Mouse (Mus musculus) heart, adult 2 months (tissue): Measurements from ENCODE around the gene Ryr3. TPM values are rescaled to one million over a fixed set of nuclear protein-coding genes. Genes with fewer than 3 reads are reported as not detected.
A peak's percentile ranks its signal among the peaks of the same experiment; 100 is the strongest.

Experiments used
- DNase-seq, 2 experiments: peaks; one replicate each; pipeline ENCODE4 v3.0.0; 2021
- H3K27ac ChIP-seq: fragments of 200-600 bp; 2 replicates; pipeline ENCODE4 v1.8.1; 2022
- H3K27me3 ChIP-seq: fragments of 200-500 bp; 2 replicates; pipeline ENCODE4 v1.6.1; 2012; ENCODE audit warnings: mild to moderate bottlenecking, low read length, inconsistent platforms, mixed read lengths; ENCODE audit not compliant: control insufficient read depth, insufficient read depth
- H3K36me3 ChIP-seq: fragments of 200-500 bp; 2 replicates; pipeline ENCODE4 v1.6.1; 2012; ENCODE audit warnings: low read length, inconsistent platforms; ENCODE audit not compliant: control insufficient read depth, insufficient read depth
- H3K4me1 ChIP-seq: fragments of 200-500 bp; 2 replicates; pipeline ENCODE4 v1.6.1; 2011; ENCODE audit warnings: low read length; ENCODE audit not compliant: control insufficient read depth, insufficient read depth
- H3K4me3 ChIP-seq: fragments of 200-600 bp; 2 replicates; pipeline ENCODE4 v1.8.1; 2022
- H3K79me2 ChIP-seq: fragments of 200-500 bp; replicated peaks from 2 replicates; pipeline ENCODE4 v1.6.1; 2012; ENCODE audit warnings: mild to moderate bottlenecking, inconsistent platforms, low read length, moderate library complexity, mixed read lengths; ENCODE audit not compliant: control insufficient read depth, insufficient read depth
- H3K9ac ChIP-seq: fragments of 200-500 bp; 2 replicates; pipeline ENCODE4 v1.6.1; 2012; ENCODE audit warnings: low read depth, mild to moderate bottlenecking, control low read depth, inconsistent platforms, low read length, mixed read lengths
- CTCF ChIP-seq: fragments of 200-600 bp; IDR thresholded peaks from 2 replicates; pipeline ENCODE4 v1.8.1; 2022; ENCODE audit warnings: antibody characterized with exemption, mild to moderate bottlenecking, moderate library complexity
- EP300 ChIP-seq: fragments of 200-500 bp; IDR thresholded peaks from 2 replicates; pipeline ENCODE4 v1.6.1; 2011; ENCODE audit warnings: low read depth, low read length, control low read depth; ENCODE audit not compliant: insufficient read depth
- POLR2A ChIP-seq: fragments of 200-500 bp; IDR thresholded peaks from 2 replicates; pipeline ENCODE4 v1.6.1; 2011; ENCODE audit warnings: mild to moderate bottlenecking, low read depth, low read length, control low read depth; ENCODE audit not compliant: insufficient read depth
- WGBS: fragments of 180-500 bp; shearing (Covaris S2); methylation state at CpG from one replicate; pipeline ENCODE4 v1.1.7; 2018; 5-methylcytosine and 5-hydroxymethylcytosine counted together
- intact Hi-C: fragments of 180-260 bp; cut with DNase I; formaldehyde crosslinking; loops from one replicate; pipeline ENCODE4 v1.15.1; 2025
- polyA plus RNA-seq: library from polyadenylated mRNA; depleted of rRNA; stranded (reverse); fragments of >200 nt; gene quantifications from 2 replicates; pipeline ENCODE4 v1.2.3, GENCODE M21; 2012
- total RNA-seq, 2 experiments: library from RNA; stranded (reverse); gene quantifications; 2 replicates each; pipeline ENCODE4 v1.2.3; 2021

Ryr3 gene
- total and polyA plus RNA-seq, 3 experiments = 0.93 to 1.1 (median 1.00) TPM

DNA sequence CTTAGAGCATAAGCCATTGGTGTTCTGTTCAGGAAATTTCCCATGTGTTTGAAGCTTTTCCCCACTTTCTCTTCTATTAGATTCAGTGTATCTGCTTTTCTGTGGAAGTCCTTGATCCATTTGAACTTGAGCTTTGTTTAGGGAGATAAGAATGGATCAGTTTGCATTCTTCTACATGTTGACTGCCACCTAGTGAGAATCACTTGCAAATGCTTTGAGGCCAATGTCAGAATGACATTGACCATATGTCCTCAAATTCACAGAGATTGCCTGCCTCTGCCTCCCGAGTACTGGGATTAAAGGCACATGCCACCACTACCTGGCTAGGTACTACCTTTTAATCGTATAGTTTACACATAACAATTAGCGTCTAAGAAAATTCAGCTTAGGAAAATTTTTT, 604.3 kb downstream of the Ryr3 start:
- Histone ChIP-seq H3K4me3 (no peak overlapping the region), H3K36me3 (no peaks in the 10 kb centered on the region), H3K4me1 (no peaks in the 10 kb centered on the region), H3K9ac (no peak overlapping the region), H3K79me2 (no peaks in the 10 kb centered on the region), H3K27me3 (no peaks in the 10 kb centered on the region), H3K27ac (no peak overlapping the region)
- DNase-seq = no peak
- WGBS = 69% methylated on average over 3 of the region's 3 CpGs
- intact Hi-C loops = loop anchor here (2.0 kb wide), 1 partner anchor 110 kb away; no protein-coding TSS in a partner anchor
- TF ChIP-seq POLR2A = no peak
- peak; percentile 49 for TF ChIP-seq CTCF

GRCm38 (mm10) chr2:112606536-112606935, 610.4 kb downstream of the Ryr3 start:
- Histone ChIP-seq H3K36me3 (no peaks in the 10 kb centered on the region), H3K4me3 (no peak overlapping the region), H3K27ac (no peak overlapping the region), H3K4me1 (no peaks in the 10 kb centered on the region), H3K27me3 (no peaks in the 10 kb centered on the region), H3K9ac (no peak overlapping the region), H3K79me2 (no peaks in the 10 kb centered on the region)
- DNase-seq = no peak
- intact Hi-C loops = no loop called here
- TF ChIP-seq POLR2A (no peak), EP300 (no peak), CTCF (no peak)
- WGBS = 73% methylated on average over 3 of the region's 3 CpGs

DNA sequence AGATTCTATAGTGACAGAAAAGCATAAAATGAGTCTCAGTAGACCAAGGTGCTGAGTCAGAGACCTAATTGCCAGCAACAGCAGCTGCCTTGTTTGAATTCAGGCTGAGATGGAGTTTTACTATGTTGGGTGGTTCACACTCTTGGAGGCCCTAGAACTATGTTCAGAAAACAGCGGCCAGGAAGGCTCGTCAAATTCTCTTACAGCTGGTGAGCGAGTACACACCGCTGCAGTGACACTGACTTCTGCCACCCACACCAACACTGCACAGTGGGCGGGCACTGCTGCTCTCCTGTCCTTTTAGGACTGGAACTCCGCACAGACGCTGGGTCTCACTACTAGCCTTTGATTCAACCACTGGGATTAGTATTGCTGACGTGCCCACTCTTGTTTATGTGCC, 614.4 kb downstream of the Ryr3 start:
- H3K27me3 ChIP-seq = no peaks in the 10 kb centered on the region
- no peaks in the 10 kb centered on the region for H3K79me2 ChIP-seq
- H3K9ac ChIP-seq = no peak overlapping the region
- no peak overlapping the region for H3K4me3 ChIP-seq
- WGBS = 70% methylated on average over 8 of the region's 8 CpGs
- TF ChIP-seq POLR2A = no peak
- no peak for DNase-seq
- H3K27ac ChIP-seq = no peak overlapping the region
- intact Hi-C loops = no loop called here
- no peaks in the 10 kb centered on the region for H3K4me1 ChIP-seq
- H3K36me3 ChIP-seq = no peaks in the 10 kb centered on the region

DNA sequence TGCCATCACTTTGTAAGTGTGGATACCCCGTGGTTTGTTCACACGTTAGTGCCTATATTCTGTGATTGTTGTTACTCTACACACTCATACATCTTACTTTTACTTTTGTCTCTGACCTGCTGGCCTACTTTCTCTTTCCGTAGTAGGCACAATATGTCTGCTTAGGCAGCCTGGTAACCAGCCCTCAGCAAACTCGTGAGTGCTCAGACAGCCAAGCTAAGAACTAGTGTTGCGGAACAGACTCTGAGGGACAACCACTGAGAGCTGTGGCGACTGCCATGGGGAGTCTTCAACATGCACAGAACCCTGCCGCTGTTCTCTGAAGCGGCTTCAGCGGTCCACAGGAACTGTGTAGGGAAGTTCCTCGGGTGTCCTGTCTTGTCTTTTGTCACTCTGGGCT, 616.7 kb downstream of the Ryr3 start:
- H3K79me2 ChIP-seq = no peaks in the 10 kb centered on the region
- WGBS = 75% methylated on average over 10 of the region's 10 CpGs
- TF ChIP-seq POLR2A (no peak), CTCF (no peak), EP300 (no peak)
- DNase-seq = no peak
- no peaks in the 10 kb centered on the region for H3K27me3 ChIP-seq
- H3K27ac ChIP-seq = no peak overlapping the region
- intact Hi-C loops = no loop called here
- H3K9ac ChIP-seq = no peak overlapping the region
- H3K36me3 ChIP-seq = no peaks in the 10 kb centered on the region
- no peak overlapping the region for H3K4me3 ChIP-seq
- no peaks in the 10 kb centered on the region for H3K4me1 ChIP-seq

GRCm38 (mm10) chr2:112597064-112597463, 619.8 kb downstream of the Ryr3 start:
- Histone ChIP-seq H3K79me2 (no peaks in the 10 kb centered on the region), H3K27ac (no peak overlapping the region), H3K27me3 (no peaks in the 10 kb centered on the region), H3K36me3 (no peaks in the 10 kb centered on the region), H3K9ac (no peak overlapping the region), H3K4me3 (no peak overlapping the region), H3K4me1 (no peaks in the 10 kb centered on the region)
- no peak for DNase-seq
- TF ChIP-seq CTCF = no peak
- no peak for TF ChIP-seq EP300
- no peak for TF ChIP-seq POLR2A
- intact Hi-C loops = no loop called here
- 45% methylated on average over 1 of the region's 1 CpGs for WGBS

- Histone ChIP-seq H3K27me3 (no peaks in the 10 kb centered on the region), H3K9ac (no peak overlapping the region), H3K79me2 (no peaks in the 10 kb centered on the region), H3K4me1 (peaks cover 2% of the 10 kb centered on the region; the same call in 1 of the 2 replicates), H3K36me3 (no peaks in the 10 kb centered on the region), H3K27ac (no peak overlapping the region), H3K4me3 (no peak overlapping the region)
- TF ChIP-seq EP300 (no peak), CTCF (no peak), POLR2A (no peak)
- DNase-seq = no peak
- intact Hi-C loops = no loop called here
- 73% methylated on average over 5 of the region's 5 CpGs for WGBS
Measured at GRCm38 (mm10) chr2:112596415-112596814, 620.5 kb downstream of the Ryr3 start.

GRCm38 (mm10) chr2:112595807-112596206, 621.1 kb downstream of the Ryr3 start:
- Histone ChIP-seq H3K79me2 (no peaks in the 10 kb centered on the region), H3K4me3 (no peak overlapping the region), H3K27me3 (no peaks in the 10 kb centered on the region), H3K9ac (no peak overlapping the region), H3K27ac (no peak overlapping the region), H3K4me1 (peaks cover 3% of the 10 kb centered on the region; the same call in 1 of the 2 replicates), H3K36me3 (no peaks in the 10 kb centered on the region)
- intact Hi-C loops = no loop called here
- 75% methylated on average over 3 of the region's 3 CpGs for WGBS
- no peak for DNase-seq
- TF ChIP-seq EP300 (no peak), CTCF (no peak), POLR2A (no peak)
